Mouse (Mus musculus) forebrain, embryonic 15.5 days (tissue): ENCODE data around the gene Cep85l. TPM values are rescaled to one million over a fixed set of nuclear protein-coding genes. Genes with fewer than 3 reads are reported as not detected.

Experiments used
- ATAC-seq: fragments of 200-750 bp; cut with Nextera tagmentation; replicated peaks from 2 replicates; pipeline ENCODE4 v1.8.0; 2017; ENCODE audit warnings: mild to moderate bottlenecking, moderate TSS enrichment, moderate library complexity
- H3K27ac ChIP-seq: fragments of 300-500 bp; sonication (generic); replicated peaks from 2 replicates; pipeline ENCODE4 v1.5.1; 2015; ENCODE audit warnings: mild to moderate bottlenecking, inconsistent platforms
- H3K27me3 ChIP-seq: fragments of 300-500 bp; sonication (generic); 2 replicates; pipeline ENCODE4 v1.6.1; 2015; ENCODE audit warnings: inconsistent platforms
- H3K36me3 ChIP-seq: fragments of 300-500 bp; sonication (generic); 2 replicates; pipeline ENCODE4 v1.6.1; 2015; ENCODE audit warnings: mild to moderate bottlenecking, inconsistent platforms
- H3K4me1 ChIP-seq: fragments of 300-500 bp; sonication (generic); 2 replicates; pipeline ENCODE4 v1.6.1; 2015; ENCODE audit warnings: inconsistent platforms
- H3K4me2 ChIP-seq: fragments of 300-500 bp; sonication (generic); replicated peaks from 2 replicates; pipeline ENCODE4 v1.6.1; 2015; ENCODE audit warnings: mild to moderate bottlenecking, inconsistent platforms
- H3K4me3 ChIP-seq: fragments of 300-500 bp; sonication (generic); 2 replicates; pipeline ENCODE4 v1.5.1; 2015; ENCODE audit warnings: mild to moderate bottlenecking, inconsistent platforms
- H3K9ac ChIP-seq: fragments of 300-500 bp; sonication (generic); replicated peaks from 2 replicates; pipeline ENCODE4 v1.6.1; 2015; ENCODE audit warnings: mild to moderate bottlenecking, inconsistent platforms
- H3K9me3 ChIP-seq: fragments of 300-500 bp; sonication (generic); 2 replicates; pipeline ENCODE4 v1.6.1; 2016; ENCODE audit warnings: inconsistent platforms
- WGBS: fragments of 180-500 bp; shearing (Covaris S2); methylation state at CpG from one replicate; pipeline ENCODE4 v1.1.7; 2015; ENCODE audit warnings: mixed read lengths; 5-methylcytosine and 5-hydroxymethylcytosine counted together
- polyA plus RNA-seq: library from polyadenylated mRNA; unstranded; fragments of >200 nt; fragmentation: Nextera tagmentation; extraction: Ambion mirVana; gene quantifications from 2 replicates; pipeline ENCODE4 v1.2.1, GENCODE M21; 2015

Gene Cep85l
- polyA plus RNA-seq, 1 experiment from 2014 or later: 10.1 TPM

GRCm38 (mm10) chr10:53388227-53388920 lies 8.6 kb upstream of the Cep85l start:
- H3K36me3 ChIP-seq: no peaks in the 10 kb centered on the region
- no peaks in the 10 kb centered on the region for H3K27me3 ChIP-seq
- peak; percentile 60; the same call in 1 of the 2 replicates for ATAC-seq
- 70% methylated on average over 6 of the region's 6 CpGs for WGBS
- H3K27ac ChIP-seq: no peak overlapping the region
- H3K9ac ChIP-seq: no peak overlapping the region
- H3K4me3 ChIP-seq: no peak overlapping the region
- no peaks in the 10 kb centered on the region for H3K9me3 ChIP-seq
- no peak overlapping the region for H3K4me2 ChIP-seq
- H3K4me1 ChIP-seq: no peaks in the 10 kb centered on the region

GRCm38 (mm10) chr10:53385438-53385837 lies 5.7 kb upstream of the Cep85l start:
- Histone ChIP-seq H3K36me3 (no peaks in the 10 kb centered on the region), H3K4me3 (no peak overlapping the region), H3K4me1 (no peaks in the 10 kb centered on the region), H3K9me3 (no peaks in the 10 kb centered on the region), H3K4me2 (no peak overlapping the region), H3K27ac (no peak overlapping the region), H3K27me3 (no peaks in the 10 kb centered on the region), H3K9ac (no peak overlapping the region)
- WGBS: 85% methylated on average over 5 of the region's 5 CpGs
- no peak for ATAC-seq

- Histone ChIP-seq H3K4me1 (peaks cover 5% of the 10 kb centered on the region; the same call in 1 of the 2 replicates), H3K4me3 (no peak overlapping the region), H3K36me3 (no peaks in the 10 kb centered on the region), H3K27me3 (no peaks in the 10 kb centered on the region), H3K9ac (no peak overlapping the region), H3K9me3 (no peaks in the 10 kb centered on the region), H3K27ac (no peak overlapping the region), H3K4me2 (no peak overlapping the region)
- 96% methylated on average over 1 of the region's 1 CpGs for WGBS
- no peak for ATAC-seq
Observed at GRCm38 (mm10) chr10:53384896-53385295, 5.1 kb upstream of the Cep85l start.

- H3K9ac ChIP-seq: no peak overlapping the region
- H3K27me3 ChIP-seq: no peaks in the 10 kb centered on the region
- no peak overlapping the region for H3K4me2 ChIP-seq
- H3K36me3 ChIP-seq: no peaks in the 10 kb centered on the region
- no peak for ATAC-seq
- no peaks in the 10 kb centered on the region for H3K9me3 ChIP-seq
- H3K4me3 ChIP-seq: no peak overlapping the region
- WGBS: 78% methylated on average over 7 of the region's 7 CpGs
- H3K4me1 ChIP-seq: peaks cover 13% of the 10 kb centered on the region
- H3K27ac ChIP-seq: no peak overlapping the region
Observed at GRCm38 (mm10) chr10:53382696-53383365, 3.1 kb upstream of the Cep85l start.

GRCm38 (mm10) chr10:53378981-53379708 lies 602 bp downstream of the Cep85l start:
- Histone ChIP-seq H3K9ac (peak overlapping the region; percentile 98), H3K9me3 (no peaks in the 10 kb centered on the region), H3K36me3 (no peaks in the 10 kb centered on the region), H3K4me3 (peak overlapping the region; percentile 92), H3K27ac (peak overlapping the region; percentile 99), H3K27me3 (no peaks in the 10 kb centered on the region), H3K4me1 (peaks cover 28% of the 10 kb centered on the region), H3K4me2 (peak overlapping the region; percentile 62)
- WGBS: under 1% methylated on average over 54 of the region's 59 CpGs
- peak; percentile 86 for ATAC-seq

- H3K4me2 ChIP-seq: peak overlapping the region; percentile 62
- no peaks in the 10 kb centered on the region for H3K9me3 ChIP-seq
- 87% methylated on average over 6 of the region's 6 CpGs for WGBS
- no peaks in the 10 kb centered on the region for H3K27me3 ChIP-seq
- no peak overlapping the region for H3K27ac ChIP-seq
- peak overlapping the region; percentile 98 for H3K9ac ChIP-seq
- peaks cover 28% of the 10 kb centered on the region for H3K4me1 ChIP-seq
- H3K36me3 ChIP-seq: no peaks in the 10 kb centered on the region
- ATAC-seq: no peak
- H3K4me3 ChIP-seq: peak overlapping the region; percentile 92
Observed at GRCm38 (mm10) chr10:53378296-53378695, 1.5 kb downstream of the Cep85l start.

- no peaks in the 10 kb centered on the region for H3K27me3 ChIP-seq
- 0 out of 2 replicates have a peak overlapping the region, but pooled peaks have one; percentile 1 for H3K9ac ChIP-seq
- H3K36me3 ChIP-seq: no peaks in the 10 kb centered on the region
- peak overlapping the region; percentile 22 for H3K4me3 ChIP-seq
- H3K27ac ChIP-seq: no peak overlapping the region
- H3K4me1 ChIP-seq: peaks cover 28% of the 10 kb centered on the region
- peak overlapping the region; percentile 38 for H3K4me2 ChIP-seq
- H3K9me3 ChIP-seq: no peaks in the 10 kb centered on the region
- ATAC-seq: no peak
Observed at GRCm38 (mm10) chr10:53377096-53377495, 2.7 kb downstream of the Cep85l start.

GRCm38 (mm10) chr10:53373885-53374578 lies 5.7 kb downstream of the Cep85l start:
- peaks cover 23% of the 10 kb centered on the region for H3K4me1 ChIP-seq
- no peaks in the 10 kb centered on the region for H3K9me3 ChIP-seq
- no peak for ATAC-seq
- WGBS: 93% methylated on average over 6 of the region's 6 CpGs
- H3K4me3 ChIP-seq: no peak overlapping the region
- no peaks in the 10 kb centered on the region for H3K27me3 ChIP-seq
- no peak overlapping the region for H3K9ac ChIP-seq
- H3K36me3 ChIP-seq: peaks cover 7% of the 10 kb centered on the region; the same call in 1 of the 2 replicates
- no peak overlapping the region for H3K4me2 ChIP-seq
- H3K27ac ChIP-seq: no peak overlapping the region

- H3K4me2 ChIP-seq: no peak overlapping the region
- WGBS: 96% methylated on average over 2 of the region's 2 CpGs
- H3K4me3 ChIP-seq: no peak overlapping the region
- H3K36me3 ChIP-seq: peaks cover 7% of the 10 kb centered on the region; the same call in 1 of the 2 replicates
- no peaks in the 10 kb centered on the region for H3K4me1 ChIP-seq
- H3K9ac ChIP-seq: no peak overlapping the region
- no peak overlapping the region for H3K27ac ChIP-seq
- no peaks in the 10 kb centered on the region for H3K9me3 ChIP-seq
- H3K27me3 ChIP-seq: no peaks in the 10 kb centered on the region
- ATAC-seq: no peak
Observed at GRCm38 (mm10) chr10:53367265-53367664, 12.5 kb downstream of the Cep85l start.

GRCm38 (mm10) chr10:53364311-53364710 lies 15.4 kb downstream of the Cep85l start:
- Histone ChIP-seq H3K9ac (no peak overlapping the region), H3K4me3 (no peak overlapping the region), H3K9me3 (no peaks in the 10 kb centered on the region), H3K4me1 (no peaks in the 10 kb centered on the region), H3K36me3 (no peaks in the 10 kb centered on the region), H3K27ac (no peak overlapping the region), H3K27me3 (no peaks in the 10 kb centered on the region), H3K4me2 (no peak overlapping the region)
- ATAC-seq: no peak

GRCm38 (mm10) chr10:53359016-53359415 lies 20.7 kb downstream of the Cep85l start:
- no peaks in the 10 kb centered on the region for H3K9me3 ChIP-seq
- no peak overlapping the region for H3K4me3 ChIP-seq
- H3K4me1 ChIP-seq: no peaks in the 10 kb centered on the region
- no peak for ATAC-seq
- no peaks in the 10 kb centered on the region for H3K27me3 ChIP-seq
- no peak overlapping the region for H3K27ac ChIP-seq
- H3K36me3 ChIP-seq: peaks cover 9% of the 10 kb centered on the region
- H3K9ac ChIP-seq: no peak overlapping the region
- no peak overlapping the region for H3K4me2 ChIP-seq
- 92% methylated on average over 3 of the region's 3 CpGs for WGBS

GRCm38 (mm10) chr10:53353665-53354064 lies 26.1 kb downstream of the Cep85l start:
- no peak overlapping the region for H3K27ac ChIP-seq
- 83% methylated on average over 3 of the region's 3 CpGs for WGBS
- H3K4me2 ChIP-seq: no peak overlapping the region
- H3K4me1 ChIP-seq: no peaks in the 10 kb centered on the region
- ATAC-seq: no peak
- peaks cover 9% of the 10 kb centered on the region for H3K36me3 ChIP-seq
- no peak overlapping the region for H3K4me3 ChIP-seq
- H3K27me3 ChIP-seq: no peaks in the 10 kb centered on the region
- no peaks in the 10 kb centered on the region for H3K9me3 ChIP-seq
- H3K9ac ChIP-seq: no peak overlapping the region
